Mouse (Mus musculus) kidney, postnatal 14 days (tissue): ENCODE data around the gene Mgme1.

Experiments
- DNase-seq: peaks from one replicate; pipeline ENCODE4 v3.0.0; 2022; ENCODE audit warnings: mixed read lengths

The Mgme1 gene

DNA sequence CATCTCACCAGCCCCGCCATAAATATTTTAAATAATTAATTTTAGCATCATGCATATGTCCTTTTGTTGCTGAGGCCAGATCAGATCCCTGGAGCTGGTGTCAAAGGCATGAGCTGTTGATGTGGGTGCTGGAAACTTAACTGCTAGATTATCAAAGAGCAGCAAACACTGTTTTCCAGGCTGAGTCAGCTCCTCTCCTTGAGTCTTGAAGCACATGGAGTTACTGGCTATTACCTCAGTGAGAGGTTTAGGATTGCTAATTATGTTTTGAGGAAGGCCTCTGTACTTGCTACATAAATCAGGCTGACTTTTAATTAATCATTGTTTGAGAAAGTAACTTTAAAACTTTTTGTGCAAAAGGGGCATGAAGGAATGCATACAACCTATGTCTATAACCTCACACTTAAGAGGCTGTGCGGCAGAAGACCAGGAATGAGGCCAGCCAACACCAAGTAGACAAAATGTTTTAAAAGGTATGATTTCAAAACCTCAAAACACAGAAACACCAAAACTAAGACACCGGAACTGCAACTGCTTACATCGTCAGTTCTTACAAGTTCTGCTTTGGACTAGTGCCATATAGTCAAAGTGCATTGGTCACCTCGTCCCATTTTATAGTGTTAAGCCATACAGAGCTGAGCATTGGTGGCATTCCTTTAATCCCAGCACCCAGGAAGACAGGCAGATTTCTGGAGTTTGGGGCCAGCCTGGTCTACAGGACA lies 5.9 kb upstream of the Mgme1 start:
- peak; percentile 53 for DNase-seq

DNA sequence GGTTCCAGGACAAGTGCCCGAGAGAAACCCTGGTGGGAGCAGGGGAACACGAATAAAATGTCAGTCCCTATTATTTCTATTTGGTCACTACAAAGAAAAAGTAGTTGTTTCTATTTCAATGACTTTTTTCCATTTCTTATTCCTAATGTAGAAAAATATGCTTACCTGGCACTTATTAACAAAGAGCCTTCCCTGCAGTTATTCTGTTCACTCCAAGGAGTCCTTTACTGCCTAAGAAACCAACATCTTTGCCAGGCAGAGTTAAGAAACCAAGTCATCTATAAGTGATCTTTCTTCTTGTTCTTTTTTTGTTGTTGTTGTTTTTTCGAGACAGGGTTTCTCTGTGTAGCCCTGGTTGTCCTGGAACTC lies 5.4 kb upstream of the Mgme1 start:
- DNase-seq = no peak

DNA sequence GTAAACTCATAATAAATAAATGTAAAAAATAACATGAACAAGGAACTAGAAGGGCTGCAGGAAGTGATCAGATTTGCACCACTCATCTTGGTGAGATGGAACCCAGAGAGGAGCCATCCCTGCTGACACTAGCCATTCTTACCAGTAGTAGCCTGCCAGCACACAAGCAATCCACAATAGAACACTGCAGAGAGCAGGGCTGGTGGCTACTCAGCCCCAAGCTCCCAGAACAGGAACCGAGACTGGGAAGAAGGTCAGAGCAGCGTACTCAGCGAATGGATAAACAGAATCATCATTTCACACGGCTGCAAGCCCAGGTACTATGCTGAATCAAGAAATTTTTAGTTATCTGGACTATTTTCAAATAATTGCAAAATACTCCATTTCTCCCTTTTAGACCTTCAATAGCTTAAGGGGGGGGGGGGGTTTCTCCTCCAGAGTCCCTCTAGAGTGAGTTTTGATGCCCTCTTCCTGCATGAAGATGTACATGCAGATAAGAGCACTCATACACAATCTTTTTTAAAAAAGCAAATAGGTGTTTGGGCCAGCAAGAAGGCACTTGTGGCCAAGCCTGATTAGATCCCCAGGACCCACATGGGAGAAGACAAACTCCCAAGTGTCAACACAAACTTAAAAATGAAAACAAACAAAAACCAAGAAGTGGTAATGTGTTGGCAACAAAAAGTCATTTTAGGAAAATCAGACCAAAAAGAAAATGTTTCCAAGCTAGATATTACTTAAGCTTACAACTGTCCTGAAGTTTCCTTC lies 4.4 kb upstream of the Mgme1 start:
- no peak for DNase-seq

DNA sequence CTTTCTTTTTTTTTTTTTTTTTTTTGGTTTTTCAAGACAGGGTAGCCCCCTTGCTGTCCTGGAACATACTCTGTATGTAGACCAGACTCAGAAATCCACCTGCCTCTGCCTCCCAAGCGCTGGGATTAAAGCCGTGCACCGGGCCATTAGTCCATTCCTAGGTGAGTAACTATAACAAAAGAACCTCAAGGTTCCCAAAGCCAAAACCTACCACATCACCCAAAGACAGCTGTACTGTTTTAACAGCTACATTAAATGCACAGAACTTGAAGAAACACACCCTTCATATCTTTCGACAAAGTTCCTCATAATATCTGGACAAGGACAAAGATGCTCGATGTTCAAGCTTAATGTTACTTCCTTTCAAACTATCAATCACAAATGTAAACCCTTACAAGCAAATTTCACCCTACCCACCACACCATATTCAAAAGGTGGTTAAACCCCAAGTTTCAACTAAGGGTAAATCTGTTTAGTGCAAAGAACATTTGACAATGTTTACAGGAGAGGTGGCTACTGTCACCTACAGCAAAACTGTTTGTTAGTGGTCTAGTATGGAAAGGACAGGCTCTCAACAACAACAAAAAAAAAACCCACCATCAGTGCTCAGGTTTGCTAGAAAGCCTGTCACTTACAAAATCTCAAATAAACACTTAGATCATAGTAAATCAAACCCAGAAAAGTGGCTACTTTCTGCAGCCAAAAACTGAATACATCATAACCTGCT lies 3.3 kb upstream of the Mgme1 start:
- DNase-seq = no peak

DNA sequence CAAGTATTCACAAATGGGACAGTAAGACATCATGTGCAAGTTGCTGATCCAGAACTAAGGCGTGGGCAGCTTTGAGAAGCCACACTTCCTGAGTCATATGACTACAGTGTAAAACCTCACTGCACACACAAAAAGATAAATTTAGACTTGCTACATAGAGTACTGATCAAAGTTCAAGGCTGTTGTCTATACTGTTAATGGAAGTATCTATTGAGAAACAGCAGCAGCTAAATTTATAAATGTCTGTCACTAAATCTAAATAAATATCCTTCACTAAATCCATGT lies 2.8 kb upstream of the Mgme1 start:
- DNase-seq = peak; percentile 55

DNA sequence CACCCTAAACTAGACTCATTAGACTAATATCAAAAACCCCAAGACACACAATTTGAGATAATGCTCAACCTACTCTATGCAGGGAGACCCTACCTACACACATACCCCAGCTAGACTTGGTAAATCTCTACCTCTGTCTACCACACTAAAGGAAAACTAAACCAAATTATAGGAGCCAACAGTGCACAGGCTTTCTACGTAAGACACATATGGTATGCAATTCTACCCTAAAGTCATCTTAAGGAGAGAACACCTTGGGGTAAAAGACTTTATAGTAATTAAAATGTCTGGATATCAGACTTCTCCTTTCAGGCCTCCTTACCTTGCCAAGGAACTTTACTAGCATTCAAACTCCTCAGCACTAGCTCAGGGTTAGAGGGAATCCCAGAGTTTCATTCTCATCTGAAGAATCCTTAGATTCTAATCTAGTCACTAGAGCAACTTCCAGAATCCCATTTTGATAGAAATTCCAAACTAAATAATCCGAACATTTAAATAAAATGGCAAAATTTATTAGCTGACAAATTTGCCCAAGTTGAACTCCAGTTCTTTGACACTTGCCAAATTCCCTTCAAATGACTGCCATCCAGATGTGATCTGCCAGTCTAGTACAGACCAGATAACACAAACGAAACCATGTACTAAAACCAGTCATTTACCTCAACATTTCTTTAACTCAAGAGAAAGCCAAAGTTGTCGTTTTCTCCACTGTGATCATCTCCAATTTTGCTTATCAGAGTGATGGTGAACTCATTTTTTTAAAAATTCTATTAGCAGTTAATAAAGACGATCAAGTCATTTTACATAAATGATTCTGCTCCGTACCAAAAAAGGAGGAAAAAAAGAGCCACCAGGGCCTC lies 1.8 kb upstream of the Mgme1 start:
- DNase-seq = no peak

DNA sequence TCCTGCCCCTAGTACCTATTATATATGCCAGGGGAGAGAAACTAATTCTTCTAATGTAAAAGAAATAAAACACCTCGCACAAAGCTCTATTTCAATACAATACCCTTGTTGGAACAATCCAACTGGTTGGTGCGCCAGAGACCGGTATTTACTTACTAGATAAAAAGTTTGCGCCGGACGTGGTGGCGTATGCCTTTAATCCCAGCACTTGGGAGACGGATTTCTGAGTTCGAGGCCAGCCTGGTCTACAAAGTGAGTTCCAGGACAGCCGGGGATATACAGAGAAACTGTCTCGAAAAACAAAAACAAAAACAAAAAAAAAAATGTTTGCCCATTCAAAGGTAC lies 1.2 kb upstream of the Mgme1 start:
- DNase-seq = no peak

DNA sequence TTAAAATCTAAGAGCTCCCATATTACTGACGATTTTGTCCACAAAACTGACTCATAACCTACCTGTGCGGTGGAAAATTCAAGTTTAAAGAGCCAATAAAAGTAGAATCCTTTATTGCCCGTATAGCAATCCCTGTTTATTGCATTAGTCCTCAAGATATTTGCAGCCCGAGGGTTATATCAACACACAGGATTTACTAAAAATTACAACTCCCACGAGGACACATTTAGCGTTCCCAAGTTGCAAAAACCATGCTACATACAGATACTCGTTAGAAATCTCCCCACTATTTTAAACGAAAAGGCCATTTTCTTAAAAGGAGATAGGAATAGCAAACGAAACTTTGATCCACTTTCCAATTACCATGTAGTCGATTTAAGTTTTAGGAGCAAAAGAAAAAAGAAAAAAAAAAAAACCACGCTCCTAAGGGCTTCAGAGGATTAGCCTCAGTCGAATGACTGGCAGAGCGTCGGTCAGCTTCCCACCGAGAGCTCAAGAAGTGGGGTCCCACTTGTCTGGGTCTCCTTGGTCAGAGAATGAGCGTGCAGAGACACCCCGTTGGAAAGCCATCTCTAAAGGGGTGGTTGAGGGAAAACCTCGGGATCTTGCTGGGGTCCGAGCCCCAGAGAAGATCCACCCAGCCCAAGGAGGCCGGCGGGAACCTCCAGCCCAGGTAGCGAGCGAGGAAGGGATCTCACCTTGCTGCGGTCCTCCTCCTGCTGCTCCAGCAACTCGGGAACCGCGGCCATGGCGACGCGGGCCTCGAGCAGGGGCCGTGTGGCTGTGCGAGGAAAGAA lies 586 bp upstream of the Mgme1 start:
- no peak for DNase-seq

DNA sequence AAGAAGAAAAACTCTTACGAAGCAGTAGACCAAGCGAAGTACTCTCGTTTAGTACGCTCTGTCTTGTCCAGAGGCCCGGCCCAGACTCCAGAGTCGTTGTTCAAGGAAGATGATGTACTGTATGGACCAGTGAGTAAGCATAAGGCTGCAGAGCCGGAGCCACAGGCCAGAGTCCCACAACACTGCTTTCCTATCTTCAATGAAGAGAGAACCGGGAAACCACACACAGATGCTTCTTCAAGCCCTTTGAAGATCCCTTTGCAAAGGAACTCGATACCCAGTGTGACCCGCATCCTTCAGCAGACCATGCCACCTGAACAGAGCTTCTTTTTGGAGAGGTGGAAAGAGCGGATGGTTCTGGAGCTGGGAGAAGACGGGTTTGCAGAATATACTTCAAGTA lies 1.6 kb downstream of the Mgme1 start:
- no peak for DNase-seq

DNA sequence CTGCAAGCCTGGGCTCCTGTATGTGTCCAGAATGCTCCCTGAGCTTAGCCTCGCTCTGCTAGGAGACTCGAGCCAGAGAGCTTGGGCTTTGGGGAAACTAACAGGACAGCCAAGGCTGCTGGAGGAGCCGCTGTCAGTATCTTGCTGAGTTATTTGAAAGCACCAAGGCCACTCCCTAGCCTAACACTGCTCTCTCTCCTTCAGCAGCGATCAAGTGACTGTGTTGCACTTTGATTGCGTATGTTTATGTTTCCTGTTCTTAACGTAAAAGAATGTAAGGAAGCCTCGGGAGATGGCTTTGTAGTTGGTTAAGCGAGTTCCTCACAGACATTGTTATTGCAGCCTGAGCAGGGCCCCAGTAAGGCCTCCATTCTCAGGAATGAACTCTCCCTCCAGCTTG lies 4.3 kb downstream of the Mgme1 start:
- no peak for DNase-seq

DNA sequence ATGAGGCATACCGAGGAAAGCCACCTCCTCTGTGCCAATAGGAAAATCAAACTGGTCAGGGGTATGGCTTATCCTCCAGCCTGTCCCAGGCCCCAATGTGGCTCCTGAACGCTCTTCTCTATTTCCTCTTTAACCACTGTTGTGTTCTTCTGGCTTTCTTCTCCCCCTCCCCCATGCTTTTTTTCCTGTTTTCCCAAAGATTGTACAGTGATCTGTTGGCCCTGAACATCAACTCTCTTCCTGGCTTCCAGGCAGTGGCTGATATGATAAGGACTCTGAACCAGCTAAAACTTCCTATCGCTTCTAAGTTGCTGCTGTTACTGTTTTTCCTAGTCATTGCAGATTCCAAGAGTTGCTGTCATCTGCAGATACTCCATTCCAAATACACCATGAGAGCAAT lies 6.4 kb downstream of the Mgme1 start:
- no peak for DNase-seq

DNA sequence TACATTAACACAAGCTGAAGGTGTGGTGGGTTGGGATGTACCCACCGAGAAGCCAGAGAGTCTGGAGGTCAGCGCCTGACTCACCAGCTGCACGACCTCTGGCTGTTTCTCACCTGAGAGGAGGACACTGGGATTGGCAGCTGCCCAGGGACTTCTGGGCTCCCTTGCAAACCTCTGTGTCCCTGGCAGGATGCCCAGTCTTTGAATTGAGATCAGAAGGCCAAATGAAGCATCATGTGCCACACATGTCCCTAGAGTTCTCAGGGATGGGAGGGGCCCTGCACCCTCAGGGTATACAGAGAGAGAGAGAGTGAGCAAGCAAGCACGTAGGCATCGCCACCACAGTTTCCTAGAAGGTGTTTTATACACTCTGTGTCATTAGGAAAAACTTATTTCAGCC lies 9.3 kb downstream of the Mgme1 start:
- peak; percentile 94 for DNase-seq

DNA sequence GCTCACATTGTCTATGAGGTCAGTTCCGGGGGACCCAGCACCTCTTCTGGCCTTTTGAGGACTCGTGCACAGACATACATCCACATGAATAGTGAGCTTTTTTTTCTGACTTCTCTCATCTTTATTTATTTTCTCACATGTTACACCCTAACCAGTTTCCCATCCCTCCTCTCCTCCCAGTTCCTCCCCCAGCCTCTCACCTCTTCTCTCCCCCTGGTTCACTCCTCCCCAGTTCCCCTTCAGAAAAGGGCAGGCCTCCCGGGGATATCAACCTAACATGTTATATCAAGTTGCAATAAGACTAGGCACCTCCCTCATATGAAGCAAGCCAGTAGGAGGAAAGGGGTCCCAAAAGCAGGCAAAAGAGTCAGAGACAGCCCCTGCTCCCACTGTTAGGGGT lies 10.1 kb downstream of the Mgme1 start:
- no peak for DNase-seq

DNA sequence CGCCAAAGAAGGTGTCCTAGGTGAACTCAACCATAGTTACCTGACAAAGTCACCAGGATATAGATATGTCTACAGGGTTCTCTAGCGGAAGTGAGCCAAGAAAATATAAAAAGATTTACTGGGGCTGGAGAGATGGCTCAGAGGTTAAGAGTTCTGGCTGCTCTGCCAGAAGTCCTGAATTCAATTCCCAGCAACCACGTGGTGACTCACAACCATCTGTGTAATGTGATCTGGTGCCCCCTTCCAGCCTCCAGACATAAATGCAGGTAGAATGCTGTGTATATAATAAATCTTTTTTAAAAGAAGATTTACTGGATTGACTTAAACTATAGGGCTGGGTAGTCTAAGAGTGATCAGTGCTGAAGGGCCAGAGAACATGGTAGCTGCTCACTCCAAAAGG lies 11.0 kb downstream of the Mgme1 start:
- no peak for DNase-seq

DNA sequence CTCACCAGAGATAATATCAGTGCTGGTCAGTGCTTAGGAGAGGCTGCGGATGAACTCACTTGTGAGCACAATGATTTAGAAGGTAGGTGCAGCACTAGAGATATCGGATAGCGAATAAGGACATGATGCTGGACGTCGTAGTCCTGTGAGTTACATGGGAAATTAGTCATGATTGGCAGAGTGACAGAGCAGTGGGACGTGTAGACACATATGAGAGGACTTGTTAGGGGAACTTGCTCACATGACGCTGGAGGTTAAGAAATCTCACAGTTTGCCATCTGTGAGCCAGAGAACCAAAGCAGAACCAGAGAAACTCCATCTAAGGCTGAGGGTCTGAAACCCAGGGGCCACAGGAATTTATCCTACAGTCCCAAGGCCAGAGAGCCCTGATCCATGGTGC lies 19.9 kb downstream of the Mgme1 start:
- DNase-seq = no peak

DNA sequence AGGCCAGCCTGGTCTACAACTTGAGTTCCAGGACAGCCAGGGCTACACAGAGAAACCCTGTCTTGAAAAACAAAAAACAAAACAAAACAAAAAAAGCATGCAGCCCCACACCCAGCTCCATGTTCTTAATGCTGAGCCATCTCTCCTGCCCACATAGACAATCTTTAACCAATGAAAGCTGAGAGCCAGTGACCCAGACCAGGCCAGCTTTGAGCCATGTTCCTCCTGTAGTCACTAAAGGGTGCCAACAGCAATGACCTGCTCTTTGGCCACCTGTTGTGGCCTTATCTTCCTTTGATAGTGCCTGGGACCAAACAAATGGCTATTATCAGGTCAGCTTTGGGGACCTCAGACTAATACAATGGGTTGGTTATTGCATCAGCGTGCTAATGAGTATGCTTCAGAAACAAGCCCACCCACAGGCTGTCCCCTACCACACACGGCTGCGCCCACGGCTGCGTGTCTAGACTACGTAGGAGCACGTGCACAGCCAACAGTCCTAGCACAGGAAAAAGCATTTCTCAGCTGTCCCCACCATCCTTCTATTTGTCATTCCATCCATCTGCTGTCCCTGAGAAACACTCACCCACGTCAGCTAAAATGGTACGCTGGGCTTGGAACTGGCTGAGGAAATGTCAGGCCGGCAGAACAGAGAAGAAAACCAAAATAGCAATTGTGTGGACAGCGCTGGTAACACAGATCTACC lies 21.3 kb downstream of the Mgme1 start:
- DNase-seq = no peak

DNA sequence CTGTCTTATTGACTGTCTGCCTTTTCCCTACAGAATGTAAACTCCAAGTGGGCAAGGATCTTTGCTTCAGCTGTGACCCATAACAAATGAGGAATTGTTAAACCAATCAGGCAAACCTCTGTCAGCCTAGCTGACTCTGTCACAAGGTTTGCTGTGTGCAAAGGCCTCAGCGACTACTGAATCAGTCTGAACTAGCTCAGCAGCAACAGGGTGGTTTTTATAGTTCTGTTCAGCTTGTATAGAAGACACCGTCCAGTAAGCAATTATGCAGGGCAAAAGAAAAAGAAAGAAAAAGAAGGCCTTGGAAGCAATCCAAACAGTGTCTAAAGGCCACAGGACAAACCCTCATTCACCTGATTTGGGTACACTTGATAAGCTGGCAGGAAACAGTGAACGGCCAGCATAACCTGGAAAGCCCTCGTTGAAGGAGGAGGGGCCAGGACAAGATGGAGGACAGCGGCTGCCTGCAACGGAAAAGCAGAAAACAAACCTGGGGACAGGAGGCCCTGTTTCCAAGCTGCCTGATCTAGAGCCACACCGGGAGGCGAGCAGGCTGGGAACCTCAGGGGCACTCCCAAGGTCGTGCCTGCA lies 24.8 kb downstream of the Mgme1 start:
- no peak for DNase-seq

DNA sequence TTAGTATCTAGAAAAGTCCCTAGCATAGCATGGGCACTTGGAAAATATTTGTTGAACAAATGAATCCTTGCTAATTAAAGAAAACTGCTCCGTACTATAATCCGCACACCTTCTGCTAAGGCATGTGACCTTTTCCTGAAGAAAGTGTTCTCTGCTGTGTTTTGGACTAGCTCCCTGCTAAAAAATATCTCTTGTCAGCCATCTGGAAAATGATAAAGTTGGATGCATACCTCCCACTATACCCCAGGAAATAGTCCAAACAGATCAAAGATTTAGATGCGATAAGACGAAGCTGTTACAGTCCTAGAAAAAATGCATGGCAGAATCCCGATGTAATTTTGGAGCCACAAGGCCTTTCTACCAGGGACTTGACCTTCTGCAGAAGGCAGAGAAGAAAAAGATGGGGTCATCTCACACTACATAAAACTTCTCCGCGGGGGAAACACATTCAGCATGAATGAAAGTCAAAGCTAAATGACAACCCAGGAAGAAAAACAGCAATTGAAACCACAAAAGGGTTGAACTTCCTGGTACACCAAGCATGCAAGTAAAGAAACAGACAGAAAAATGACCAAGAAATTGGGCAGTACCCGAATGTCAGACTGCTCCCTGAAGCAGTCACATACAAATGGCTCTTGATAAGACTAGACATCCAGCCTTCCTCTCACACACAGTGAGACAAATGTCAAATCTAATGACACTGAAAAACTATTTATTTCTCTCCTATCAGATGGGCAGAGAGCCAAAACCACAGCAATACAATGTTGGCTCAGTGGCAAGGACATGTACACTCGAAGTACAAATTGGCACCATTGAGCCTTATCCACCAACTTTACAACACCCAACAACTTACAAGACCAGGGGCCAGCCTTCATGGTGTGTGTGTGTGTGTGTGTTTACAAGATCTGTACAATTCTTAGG lies 29.5 kb downstream of the Mgme1 start:
- DNase-seq = no peak

DNA sequence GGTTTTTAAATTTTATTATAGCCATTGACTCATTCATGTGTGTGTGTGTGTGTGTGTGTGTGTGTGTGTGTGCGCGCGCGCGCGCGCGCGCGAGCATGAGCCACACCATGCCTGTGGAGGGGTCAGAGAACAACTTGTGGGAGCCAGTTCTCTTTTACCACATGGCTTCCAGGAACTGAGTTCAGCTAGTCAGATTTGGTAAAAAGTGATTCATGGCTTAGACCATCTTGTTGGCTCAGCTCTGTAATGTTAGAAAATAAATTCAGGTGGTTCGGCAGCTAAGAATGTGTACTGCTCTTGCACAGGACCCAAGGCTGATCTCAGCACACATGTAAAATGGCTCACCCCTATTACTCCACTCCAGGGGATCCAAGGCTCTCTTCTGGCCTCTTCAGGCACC lies 30.6 kb downstream of the Mgme1 start:
- no peak for DNase-seq

DNA sequence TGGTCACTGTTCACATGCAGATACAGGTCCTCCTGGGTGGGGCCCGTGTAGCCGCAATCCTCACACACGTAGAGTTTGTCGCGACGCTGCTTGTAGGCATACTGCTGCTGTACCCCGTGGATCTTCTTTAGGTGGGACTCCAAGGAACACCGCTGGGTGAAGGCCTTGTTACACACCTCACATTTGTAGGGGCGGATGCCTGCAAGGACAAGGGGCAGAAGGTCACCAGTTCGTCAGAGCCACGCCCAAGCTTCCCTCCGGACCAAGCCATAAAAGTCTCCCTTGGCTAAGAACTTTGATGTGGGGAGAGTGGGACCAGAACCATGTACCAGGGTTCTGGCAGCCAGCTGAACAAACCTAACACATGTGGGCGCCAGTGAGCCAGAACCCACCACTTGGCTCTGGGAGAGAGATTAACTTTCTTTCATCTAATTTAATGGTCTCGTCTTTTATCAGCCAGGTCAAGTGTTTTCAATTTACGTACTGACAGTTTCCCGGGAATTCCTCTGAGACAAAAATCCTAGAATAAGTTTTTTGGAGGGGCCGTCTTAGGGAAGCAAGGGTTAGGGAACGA lies 35.3 kb downstream of the Mgme1 start:
- DNase-seq = no peak
